Mouse (Mus musculus) lung, adult 18-20 months (tissue): ENCODE measurements at regions not wholly inside any gene's neighbourhood (a gene's known extent, or its start where the extent isn't known, plus 50 kb on each side); places are given as distances from the start of the nearest gene placed in this dataset.
A peak's percentile ranks its signal among the peaks of the same experiment; 100 is the strongest.

Source experiments
- DNase-seq, 2 experiments: peaks; one replicate each; pipeline ENCODE4 v3.0.0; 2022; ENCODE audit warnings: mixed read lengths in 2 of 2

DNA sequence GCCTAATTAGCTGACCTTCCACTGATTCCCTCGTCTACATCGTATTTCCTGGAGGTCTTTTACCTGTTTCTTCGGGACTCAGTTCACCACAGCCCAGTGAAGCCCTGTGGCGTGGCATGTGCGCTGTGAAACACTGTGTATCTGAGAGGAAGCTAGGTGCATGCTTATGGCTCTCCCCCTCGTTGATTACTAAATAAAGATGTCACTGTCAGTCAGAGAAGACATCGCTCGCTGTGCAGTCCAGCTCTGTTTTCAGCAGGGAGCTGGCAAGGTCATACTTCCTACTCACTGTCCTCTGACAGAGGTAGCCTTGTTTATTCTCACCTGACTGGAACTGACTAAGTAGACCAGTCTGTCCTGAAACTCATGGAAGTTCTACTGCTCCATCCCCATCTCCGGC is 68.7 kb upstream of the Adrb1 start:
- no peak for DNase-seq

DNA sequence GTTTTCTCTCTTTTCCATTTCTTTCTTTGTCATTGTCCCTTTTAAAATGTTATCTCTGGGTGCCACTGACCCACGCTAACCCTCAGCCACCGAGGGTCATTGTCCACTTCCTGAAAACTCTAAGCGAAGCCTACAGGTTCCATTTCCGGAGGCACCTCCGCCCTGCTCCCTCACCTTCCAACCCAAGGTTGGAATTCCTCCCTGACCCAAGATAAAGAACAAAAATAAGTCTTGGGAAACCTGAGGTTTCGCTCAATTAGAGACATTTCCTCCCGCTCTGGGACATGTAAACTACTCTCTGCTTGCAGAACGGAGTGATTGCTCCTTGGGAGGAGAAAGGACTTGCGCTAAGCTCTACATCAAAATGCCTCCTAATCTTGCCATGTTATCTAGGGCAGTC is 66.7 kb upstream of the Adrb1 start:
- DNase-seq: no peak

DNA sequence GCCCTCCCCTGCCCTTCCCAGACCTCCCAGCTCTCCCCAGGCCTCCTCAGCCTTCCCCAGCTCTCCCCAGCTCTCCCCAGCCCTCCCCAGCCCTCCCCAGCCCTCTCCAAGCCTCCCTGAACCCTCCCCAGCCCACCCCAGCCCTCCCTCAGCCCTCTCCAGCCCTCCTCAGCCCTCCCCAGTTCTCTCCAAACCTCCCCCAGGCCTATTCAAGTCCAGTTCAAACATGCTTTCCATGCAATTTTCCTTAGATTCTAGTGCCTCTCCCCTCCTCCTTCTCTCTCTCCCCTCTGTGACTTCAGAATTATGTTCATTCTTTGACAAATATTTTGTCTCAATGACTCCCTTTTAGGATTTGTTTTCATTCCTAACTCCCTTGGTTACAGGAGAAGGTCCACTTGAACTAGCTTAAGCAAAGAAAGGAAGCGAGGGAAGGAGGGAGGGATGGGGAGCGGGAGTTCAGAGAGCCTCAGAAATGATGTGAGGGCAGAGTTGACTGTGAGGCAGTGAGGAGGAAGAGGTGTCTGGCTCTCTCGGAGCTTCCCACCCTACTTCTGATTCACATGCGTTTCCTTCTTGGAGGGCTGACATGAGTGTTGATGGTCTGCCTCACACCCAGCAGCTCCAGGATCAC is 61.3 kb upstream of the Adrb1 start:
- DNase-seq: peak; percentile 44 to 67

DNA sequence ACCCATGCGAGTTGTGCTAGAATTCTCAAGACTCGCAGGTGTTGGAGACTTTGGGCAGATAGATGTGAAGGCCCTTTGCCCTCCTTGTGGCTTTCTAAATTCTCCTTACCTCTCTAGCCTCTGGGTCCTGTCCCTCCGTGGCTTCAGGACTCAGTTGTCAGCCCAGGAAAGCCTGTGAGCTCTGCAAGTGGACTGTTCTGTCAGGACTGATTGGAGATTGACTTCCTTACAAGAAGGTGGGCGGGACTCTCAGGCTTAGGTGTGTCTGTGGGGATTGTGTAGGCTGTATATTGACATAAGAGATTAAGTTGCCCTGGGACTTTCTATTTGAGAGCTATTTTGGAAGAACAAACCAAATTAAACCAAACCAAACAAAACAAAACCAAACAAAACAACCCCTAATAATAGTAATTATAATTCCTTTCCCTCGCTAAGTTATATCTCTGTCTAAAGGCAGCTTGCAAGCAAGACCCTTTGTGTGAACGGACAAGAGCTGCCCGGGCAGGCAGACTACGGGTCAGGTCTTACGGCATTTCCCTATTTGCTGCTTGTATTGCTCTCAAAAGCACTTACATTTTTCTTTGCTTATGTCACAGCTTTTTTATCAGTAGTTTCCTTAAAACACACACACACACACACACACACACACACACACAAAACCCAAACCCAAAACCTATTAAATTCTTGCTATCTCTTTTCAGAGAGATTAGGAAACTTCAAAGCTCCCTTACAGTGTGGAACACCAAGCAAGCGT is 58.3 kb upstream of the Adrb1 start:
- peak; percentile 61 to 73 for DNase-seq

DNA sequence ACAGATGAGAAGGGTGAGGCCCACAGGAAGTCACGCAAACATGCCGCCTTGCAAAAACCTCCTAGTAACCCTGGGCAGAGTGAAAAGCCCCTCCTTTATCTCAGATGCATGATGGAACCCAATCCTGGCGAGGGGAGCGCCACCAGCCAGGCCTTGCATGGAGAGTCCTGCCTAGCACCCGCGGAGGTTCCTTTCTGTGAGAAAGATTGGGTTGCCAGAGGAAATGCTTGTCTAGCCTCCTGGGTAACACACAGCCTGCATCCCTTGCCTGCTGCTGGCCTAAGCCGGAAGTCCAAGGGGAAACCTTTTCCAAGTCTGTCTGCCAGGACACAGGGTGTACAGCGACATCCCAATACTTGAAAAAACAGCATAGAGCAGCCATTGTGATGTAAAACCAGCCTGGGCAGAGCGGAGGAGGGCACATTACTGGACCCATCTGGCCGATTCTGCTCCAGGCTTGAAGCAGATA is 57.7 kb upstream of the Adrb1 start:
- peak in 1 of 2 experiments; percentile 36 for DNase-seq

DNA sequence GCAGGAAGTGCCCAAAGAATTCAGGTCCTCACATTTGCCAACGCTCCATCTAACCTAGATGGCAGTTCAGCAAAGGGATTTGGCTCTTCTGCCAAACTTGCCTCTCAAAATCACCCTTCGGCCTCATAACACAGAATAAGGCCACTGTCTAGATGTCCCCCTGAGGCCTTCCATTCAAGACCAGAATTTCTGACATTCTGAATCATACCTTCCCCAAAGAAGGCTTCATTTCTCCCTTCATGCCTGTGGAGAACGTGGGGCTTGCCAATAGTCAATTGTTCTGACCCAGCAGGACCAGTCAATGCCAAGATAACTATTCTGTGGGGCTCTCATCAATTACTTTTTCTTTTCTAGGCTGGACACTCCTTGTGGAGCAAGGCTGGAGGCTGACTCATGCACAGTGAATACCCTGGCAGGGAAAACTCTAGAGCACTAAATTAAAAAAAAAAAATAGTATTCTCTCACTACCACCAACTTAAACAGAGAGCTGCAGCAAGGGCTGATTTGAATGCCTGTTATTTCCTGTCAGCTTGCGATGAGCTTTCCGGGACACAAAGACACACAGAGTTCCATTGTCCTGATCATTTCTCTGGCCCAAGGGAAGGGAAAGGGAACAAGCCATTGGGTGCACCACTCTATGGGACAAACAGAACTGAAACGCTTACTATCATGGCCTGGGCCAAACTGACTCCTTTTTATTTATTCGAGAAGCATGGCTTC is 56.9 kb upstream of the Adrb1 start:
- peak in 1 of 2 experiments; percentile 32 for DNase-seq

DNA sequence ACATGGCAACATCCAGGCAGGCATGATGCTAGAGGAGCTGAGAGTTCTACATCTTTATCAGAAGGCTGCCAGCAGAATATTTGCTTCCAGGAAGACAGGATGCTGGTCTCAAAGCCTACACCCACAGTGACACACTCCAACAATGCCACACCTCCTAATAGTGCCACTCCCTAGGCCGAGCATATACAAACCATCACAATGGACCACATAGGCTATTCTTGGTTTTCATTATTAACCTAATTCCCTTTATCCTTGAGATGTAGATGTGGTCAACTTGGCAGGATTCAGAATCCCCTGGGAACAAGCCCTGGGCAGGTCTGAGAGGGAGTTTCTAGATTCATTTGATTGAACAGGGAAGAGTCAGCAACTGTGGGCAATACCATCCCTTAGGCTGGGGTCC is 56.0 kb upstream of the Adrb1 start:
- peak in 1 of 2 experiments; percentile 36 for DNase-seq

DNA sequence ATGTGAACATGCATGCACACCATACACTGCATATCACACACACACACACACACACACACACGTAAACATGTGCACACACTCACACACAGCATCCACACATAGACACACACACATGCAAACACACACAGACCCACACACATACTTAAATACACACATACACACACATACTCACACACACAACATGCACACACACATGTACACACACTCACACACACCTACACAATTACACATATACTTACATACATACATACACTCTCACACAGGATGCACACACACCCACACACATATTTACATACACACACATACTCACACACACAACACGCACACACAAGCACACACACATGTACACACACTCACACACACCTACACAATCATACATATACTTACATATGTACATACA is 54.1 kb upstream of the Adrb1 start:
- DNase-seq: no peak

DNA sequence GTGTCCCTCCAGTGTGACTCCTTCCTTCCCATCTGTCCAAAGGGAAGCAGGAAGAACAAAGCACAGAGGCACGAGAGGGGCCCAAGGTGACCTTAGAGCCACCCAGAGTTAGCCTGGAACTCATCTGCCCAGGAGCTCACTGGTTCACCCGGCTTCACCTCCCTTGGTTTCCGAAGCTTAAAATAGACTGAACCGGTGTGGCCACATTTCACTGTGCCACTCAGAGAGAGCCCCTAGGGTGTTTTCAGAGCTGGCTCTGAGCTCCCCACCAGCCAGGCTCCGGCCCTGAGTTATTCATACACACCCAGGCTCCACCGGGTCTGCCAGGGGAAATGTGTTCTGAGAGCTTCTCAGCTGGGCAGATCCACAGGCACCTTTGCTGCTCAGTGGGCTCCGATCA is 53.0 kb upstream of the Adrb1 start:
- peak; percentile 43 to 63 for DNase-seq

DNA sequence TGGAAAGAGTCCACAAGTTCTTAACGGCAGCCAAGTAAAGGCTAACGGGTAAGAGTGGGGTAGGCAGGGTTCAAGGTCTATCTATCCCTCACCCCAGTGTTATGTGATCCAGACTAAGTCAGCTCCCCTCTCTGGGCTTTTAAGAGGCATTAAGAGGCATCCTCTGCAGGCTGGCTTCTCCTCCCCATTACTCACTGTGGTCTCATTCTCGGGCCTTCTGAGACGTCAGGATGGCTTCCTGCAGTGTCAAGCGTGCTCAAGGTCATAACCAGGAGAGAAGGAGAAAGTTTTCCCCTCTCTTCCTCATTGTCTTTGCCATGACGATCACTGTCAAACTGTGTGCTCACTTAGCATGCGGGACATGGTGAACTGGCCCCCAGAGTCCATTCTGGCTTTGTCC is 52.5 kb upstream of the Adrb1 start:
- DNase-seq: no peak
